Mouse (Mus musculus) embryonic fibroblast, embryonic 13.5 days (primary cell): ENCODE measurements around the gene Umod.

Source experiments
- CTCF ChIP-seq: IDR thresholded peaks from 2 replicates; pipeline ENCODE4 v1.5.1; 2011; ENCODE audit warnings: mild to moderate bottlenecking, control low read depth, low read length, moderate library complexity, borderline replicate concordance; ENCODE audit not compliant: insufficient read depth
- POLR2A ChIP-seq: IDR thresholded peaks from 2 replicates; pipeline ENCODE4 v1.6.1; 2011; ENCODE audit warnings: low read depth, mild to moderate bottlenecking, control low read depth, low read length, moderate library complexity

DNA sequence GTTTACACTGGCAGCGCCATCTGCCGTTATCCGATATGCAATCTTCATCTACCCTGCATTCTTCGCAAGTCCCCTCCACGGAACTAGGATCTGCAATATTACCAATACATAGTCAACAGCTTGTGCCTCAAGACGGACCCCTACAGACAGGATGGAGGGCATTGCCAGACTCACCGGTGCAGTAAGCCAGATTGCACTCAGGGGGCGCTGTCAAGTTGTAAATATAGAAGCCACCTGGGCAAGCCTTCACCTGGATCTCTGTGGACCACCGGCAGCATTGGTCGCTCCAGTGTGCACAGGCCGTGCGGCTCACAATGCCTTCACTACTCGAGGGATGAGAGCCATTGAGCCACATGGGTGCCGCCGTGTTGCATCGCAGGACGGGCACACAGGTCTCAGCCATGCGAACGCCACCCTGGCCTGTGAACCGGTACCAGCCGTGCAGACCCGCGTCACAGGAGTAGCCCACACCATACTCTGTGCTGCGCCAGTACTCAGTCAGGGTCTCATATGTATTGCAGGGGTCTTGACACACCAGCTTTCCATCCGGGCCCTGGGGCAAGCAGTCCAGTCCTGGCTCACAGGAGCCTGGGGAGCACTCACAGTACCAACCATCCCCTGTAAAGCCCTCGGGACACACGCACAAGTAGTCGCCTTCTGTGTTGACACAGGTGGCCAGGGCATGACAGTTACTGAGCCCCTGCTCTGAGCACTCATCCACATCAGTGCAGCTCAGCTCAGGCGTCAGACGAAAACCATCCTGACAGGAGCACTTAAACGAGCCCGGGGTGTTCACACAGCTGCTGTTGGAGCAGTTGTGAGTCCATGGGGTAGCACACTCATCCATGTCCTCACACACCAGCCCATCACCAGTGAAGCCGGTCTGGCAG lies 2.3 kb downstream of the Umod start:
- TF ChIP-seq CTCF (no peak), POLR2A (no peak)
